In the genomic region with DNA sequence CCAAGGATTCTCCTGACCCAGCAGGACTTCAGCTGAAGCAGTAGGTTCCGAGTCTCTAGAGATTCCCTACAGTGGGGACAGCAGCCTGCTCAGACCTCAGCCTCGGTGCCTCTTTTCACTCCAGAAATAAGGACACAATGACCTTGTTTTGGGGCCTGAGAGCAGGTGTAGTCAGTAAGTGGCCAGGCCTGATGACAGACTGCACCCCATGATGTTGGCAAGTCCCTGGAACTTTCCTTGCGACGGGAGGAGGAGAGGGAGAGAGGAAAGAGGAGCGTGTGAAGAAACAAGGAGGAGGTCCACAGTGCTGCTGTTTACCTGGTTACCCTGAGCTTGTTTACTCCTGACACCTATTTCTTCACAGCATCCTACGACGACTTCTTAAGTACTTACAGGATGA, we compare ENCODE assay signal across 25 mouse cellular contexts. TPM values are rescaled to one million over a fixed set of nuclear protein-coding genes. Genes with fewer than 3 reads are reported as not detected.
DNase-seq lines count a peak whose midpoint lies in the region; ATAC-seq and TF ChIP-seq lines count a peak whose summit lies in the region.
"Had no signal": no experiment of that assay in that cellular context is flagged by ENCODE, and none has a peak within 500 bp of the region (broad histone marks: within the 10 kb centered on the region; RNA-seq: fewer than 3 reads in every experiment).

No protein-coding gene starts in this region.

- peak overlapping the region; percentile 93 for H3K27ac ChIP-seq in cerebellum, adult 2 months (ENCODE audit: insufficient read depth, low read length)
- H3K27ac ChIP-seq: embryonic facial prominence, embryonic 12.5 days; kidney, embryonic 15.5 days; limb, embryonic 12.5 days; midbrain, embryonic 12.5 days; neural tube, embryonic 12.5 days; stomach, postnatal 0 days had no signal

- 11% methylated on average over 7 of the region's 7 CpGs for WGBS in cerebellum, adult 2 months

- no peaks in the 10 kb centered on the region for H3K27me3 ChIP-seq in cerebellum, adult 2 months (ENCODE audit: control insufficient read depth, insufficient read depth, low read length)
- H3K27me3 ChIP-seq: embryonic facial prominence, embryonic 12.5 days; kidney, embryonic 15.5 days; limb, embryonic 12.5 days; midbrain, embryonic 12.5 days; neural tube, embryonic 12.5 days had no signal

- peak; percentile 93 for ATAC-seq in cerebellum, adult (ENCODE audit: insufficient number of reproducible peaks, low FRiP score, low TSS enrichment)
- ATAC-seq: activated CD4-positive, CD25-positive, alpha-beta regulatory T cell, adult 4 months; forebrain, postnatal 0 days; liver, postnatal 0 days had no signal

- TF ChIP-seq CTCF in cerebellum, adult 2 months (IDR thresholded peaks at IDR 0.05; ENCODE audit: borderline replicate concordance, insufficient read depth, low read depth, low read length) = no peak

- no peak overlapping the region for H3K4me3 ChIP-seq in cerebellum, adult 2 months (replicated peaks; ENCODE audit: insufficient read depth, low read depth, low read length)
- H3K4me3 ChIP-seq: embryonic facial prominence, embryonic 12.5 days; kidney, embryonic 15.5 days; limb, embryonic 12.5 days; midbrain, embryonic 12.5 days; neural tube, embryonic 12.5 days had no signal

- peaks cover 28% of the 10 kb centered on the region for H3K4me1 ChIP-seq in cerebellum, adult 2 months (ENCODE audit: control insufficient read depth, insufficient read depth, low read length)
- H3K4me1 ChIP-seq: kidney, embryonic 15.5 days; midbrain, embryonic 12.5 days; neural tube, embryonic 12.5 days had no signal

- intact Hi-C loops in left cerebral cortex, postnatal 4 days (cut with DNase I) = no loop called here

- no peak; the same call in 1 of the 2 replicates for TF ChIP-seq POLR2A in cerebellum, adult 2 months (IDR thresholded peaks at IDR 0.05; ENCODE audit: borderline replicate concordance, insufficient read depth, low read length)

- no peak for DNase-seq in cerebellum, postnatal 4 days (ENCODE audit: low spot score in 2 of 2)
- peak; percentile 41 for DNase-seq in left cerebral cortex, postnatal 4 days
- no peak for DNase-seq in left cerebral cortex, adult 8-10 months (ENCODE audit: low spot score in 2 of 2)
- DNase-seq in cerebellum, adult 2 months = peak; percentile 82 to 91
- DNase-seq in cerebellum, postnatal 25 days = peak; percentile 82 to 83
- no peak for DNase-seq in spleen, postnatal 14 days (ENCODE audit: low spot score in 2 of 2)
- DNase-seq in urinary bladder, adult 18-20 months (ENCODE audit: low spot score in 2 of 2) = no peak
- DNase-seq: adrenal gland, adult 8-10 months; forebrain, postnatal 0 days; gastrocnemius, postnatal 14 days; heart, adult 18-20 months; kidney, adult 11 months; kidney, postnatal 36 days; liver, postnatal 0 days; lung, postnatal 10 days; thymus, adult 2 months; thymus, postnatal 4 days had no signal

RNA-seq across cellular contexts. Expression of gene Sgk1, which starts 9.5 kb away (rescaled TPM):
- total RNA-seq in left cerebral cortex, postnatal 4 days (2021) = 10 to 100 TPM; 70.3 to 86.9 TPM
- 100 to 1,000 TPM; 107 to 165 (median 138) TPM for total RNA-seq in left cerebral cortex, adult 8-10 months (2022)
- polyA plus RNA-seq in cerebellum, adult 2 months (2012; rRNA removed) = 40.4 and 56.6 TPM in 2 replicates

Comparison
In these comparisons a context has a peak if more than half of its experiments do, and no peak if none do; other contexts are left out.
1. DNase-seq: peak in left cerebral cortex, postnatal 4 days (single experiment), cerebellum, adult 2 months (2 of 2) and cerebellum, postnatal 25 days (2 of 2); none in cerebellum, postnatal 4 days (0 of 2), left cerebral cortex, adult 8-10 months (0 of 2), spleen, postnatal 14 days (0 of 2) and urinary bladder, adult 18-20 months (0 of 2).